Mouse (Mus musculus) lung, adult 2 months (tissue): ENCODE measurements around the gene Fbxo17.

ENCODE experiments used
- CTCF ChIP-seq: fragments of 200-500 bp; IDR thresholded peaks from 2 replicates; pipeline ENCODE4 v1.5.1; 2011; ENCODE audit warnings: mild to moderate bottlenecking, low read length, control low read depth; ENCODE audit not compliant: insufficient read depth
- POLR2A ChIP-seq: fragments of 200-500 bp; IDR thresholded peaks from 2 replicates; pipeline ENCODE4 v1.6.1; 2011; ENCODE audit warnings: low read depth, mild to moderate bottlenecking, control low read depth, low read length, borderline replicate concordance; ENCODE audit errors: extremely low read depth

DNA sequence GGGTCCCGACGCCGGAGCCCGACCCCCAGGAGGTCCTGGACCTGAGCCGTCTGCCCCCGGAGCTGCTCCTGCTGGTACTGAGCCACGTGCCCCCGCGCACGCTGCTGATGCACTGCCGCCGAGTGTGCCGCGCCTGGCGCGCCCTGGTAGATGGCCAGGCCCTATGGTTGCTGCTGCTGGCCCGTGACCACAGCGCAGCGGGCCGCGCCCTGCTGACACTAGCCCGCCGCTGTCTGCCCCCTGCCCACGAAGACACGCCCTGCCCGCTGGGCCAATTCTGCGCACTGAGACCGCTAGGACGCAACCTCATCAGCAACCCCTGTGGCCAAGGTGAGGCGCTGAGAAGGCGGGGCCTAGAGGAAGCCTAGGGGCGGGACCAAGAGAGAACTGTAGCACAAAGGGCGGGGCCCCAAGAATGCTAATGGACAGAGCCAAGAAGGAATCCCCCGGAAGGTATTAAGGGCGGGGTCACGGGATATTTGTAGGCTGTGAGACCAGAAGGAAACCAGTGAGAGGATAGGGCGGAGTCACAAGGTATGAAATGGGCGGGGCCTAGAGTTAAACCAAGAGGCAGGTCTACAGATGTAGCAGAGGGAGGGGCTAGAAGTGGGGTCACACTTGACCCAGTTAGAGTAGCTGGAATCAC is 23.2 kb upstream of the Fbxo17 start:
- TF ChIP-seq CTCF, result no peak
- TF ChIP-seq POLR2A, result no peak
